Mouse (Mus musculus): ENCODE measurements at regions not wholly inside any gene's neighbourhood (a gene's known extent, or its start where the extent isn't known, plus 50 kb on each side); places are given as distances from the start of the nearest gene placed in this dataset.

DNA sequence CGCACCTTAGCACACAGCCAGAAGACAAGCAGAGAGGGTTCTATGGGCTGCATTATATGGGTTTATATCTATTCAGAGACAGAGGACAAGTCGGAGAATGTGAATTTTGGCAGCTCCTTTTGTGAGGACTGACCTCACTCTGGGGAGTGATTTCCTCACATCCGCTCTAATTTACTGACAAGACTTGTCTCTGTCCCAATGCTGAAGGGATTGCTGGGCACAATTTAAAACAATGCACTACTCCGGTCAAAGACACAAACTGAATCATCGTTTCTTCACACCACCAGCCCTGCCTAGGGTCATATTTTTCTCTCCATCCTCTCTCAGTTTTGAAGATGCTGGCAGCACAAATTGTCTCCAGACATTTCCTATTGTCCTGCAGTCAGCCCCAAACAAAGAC, 438.2 kb upstream of the Gm10131 start:
- no peak for DNase-seq (ENCODE audit: low read depth)

DNA sequence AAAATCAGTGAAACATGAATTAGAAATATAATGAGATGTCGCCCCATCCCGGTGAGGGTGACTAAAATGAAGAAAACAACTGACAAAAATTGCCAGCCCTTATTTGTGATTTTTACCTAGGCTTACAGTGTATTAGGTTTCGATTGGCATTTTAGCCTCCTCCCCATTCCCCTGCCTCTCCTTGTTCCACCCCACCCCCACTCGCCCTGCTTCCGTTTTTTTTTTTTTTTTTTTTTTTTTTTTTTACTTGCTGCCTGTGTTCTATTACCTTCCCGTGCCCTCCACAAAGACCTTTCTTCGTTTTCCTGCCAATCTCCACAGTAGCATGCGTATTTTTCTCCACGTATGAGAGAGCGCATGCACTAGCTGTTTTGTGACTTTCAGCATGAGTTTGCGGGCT, 435.3 kb upstream of the Gm10131 start:
- no peak for DNase-seq (ENCODE audit: low read depth)

DNA sequence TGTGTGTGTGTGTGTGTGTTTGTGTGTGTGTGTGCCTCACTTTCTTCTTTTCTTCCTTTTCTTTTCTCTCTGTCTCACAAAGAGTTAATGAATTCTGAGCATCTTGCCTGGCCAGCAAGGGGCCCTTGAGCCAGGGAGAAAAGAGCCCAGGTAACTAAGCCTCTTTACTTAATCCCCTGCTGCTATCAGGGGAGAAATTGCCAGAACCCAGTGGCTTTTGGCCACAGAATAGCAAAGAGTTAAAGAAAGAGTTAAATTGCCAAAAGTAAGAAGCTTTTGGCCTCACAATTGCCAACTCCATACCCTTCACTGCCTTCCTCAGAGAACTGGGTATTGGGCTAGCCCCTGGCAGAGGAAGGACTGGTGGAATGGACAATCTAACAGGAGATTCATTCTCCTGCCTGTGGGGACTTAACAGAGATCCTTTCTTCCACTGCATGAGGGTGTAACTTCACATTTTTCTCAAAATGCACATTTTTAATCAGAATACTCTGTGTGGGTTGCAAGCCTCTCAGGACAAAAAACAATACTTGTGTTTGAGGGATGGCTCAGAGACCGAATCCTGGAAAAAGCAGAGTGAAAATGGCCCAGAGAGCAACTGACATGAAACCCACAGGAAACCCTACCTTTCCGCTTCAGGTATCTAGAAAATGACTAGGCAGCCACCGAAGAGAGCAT, 431.0 kb upstream of the Gm10131 start:
- DNase-seq (ENCODE audit: low read depth): no peak

DNA sequence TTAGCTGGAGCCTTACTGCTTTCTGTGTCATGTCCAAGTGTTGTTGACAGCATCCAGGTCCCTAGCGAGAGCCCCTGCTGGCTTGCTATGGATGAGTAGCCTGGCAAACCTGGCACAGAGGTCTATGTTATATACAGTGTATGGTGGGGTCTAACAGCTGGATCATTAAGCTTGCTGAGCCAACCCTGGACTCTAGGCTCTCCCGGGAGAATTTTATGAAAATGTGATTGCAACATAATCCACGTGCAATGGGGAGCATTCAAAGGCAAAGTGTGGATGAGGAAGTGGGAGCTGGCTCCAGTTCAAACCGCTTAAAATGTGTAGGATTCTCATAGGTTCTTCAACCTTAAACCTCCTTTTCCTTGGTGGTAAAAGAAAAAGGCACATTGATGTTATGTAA, 427.7 kb upstream of the Gm10131 start:
- no peak for DNase-seq (ENCODE audit: low read depth)

DNA sequence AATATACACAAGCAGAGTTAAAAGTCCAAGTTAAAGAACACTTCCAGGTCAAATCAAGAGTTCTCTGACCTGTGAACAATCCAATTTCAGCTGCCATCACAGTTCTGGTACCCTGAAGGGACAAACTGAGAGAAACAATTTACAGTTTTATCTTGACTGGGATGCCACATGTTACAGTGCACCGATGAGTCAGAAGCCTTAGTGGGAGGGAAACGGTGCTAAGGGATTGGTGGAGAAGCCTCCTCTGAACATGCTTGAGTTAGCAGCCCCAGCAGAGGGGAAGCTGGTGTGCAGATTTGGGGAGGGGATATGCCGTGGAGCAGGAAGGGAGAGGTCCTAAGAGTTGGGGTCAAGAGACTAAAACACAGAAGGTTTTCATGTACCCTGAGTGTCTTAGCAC, 423.9 kb upstream of the Gm10131 start:
- peak; percentile 46 for DNase-seq (ENCODE audit: low read depth)

DNA sequence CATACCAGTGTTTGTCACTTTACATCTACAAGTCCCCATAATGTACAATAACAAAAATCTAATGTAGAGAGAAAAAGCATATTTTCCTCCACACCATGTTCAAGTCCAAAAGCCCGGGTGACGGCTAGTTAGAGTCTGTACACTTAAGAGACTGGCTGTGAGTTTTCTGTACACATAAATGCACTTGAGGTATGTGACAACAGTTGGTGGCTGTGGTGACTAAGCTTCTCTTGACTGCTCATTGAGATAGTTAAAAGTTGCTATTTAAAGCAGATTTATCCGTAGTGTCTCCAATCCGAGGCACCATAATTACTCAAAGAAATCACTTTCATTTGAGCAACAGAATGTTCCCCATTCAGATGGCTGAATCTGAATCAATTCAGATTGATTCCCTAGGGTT, 421.9 kb upstream of the Gm10131 start:
- DNase-seq (ENCODE audit: low read depth): no peak

DNA sequence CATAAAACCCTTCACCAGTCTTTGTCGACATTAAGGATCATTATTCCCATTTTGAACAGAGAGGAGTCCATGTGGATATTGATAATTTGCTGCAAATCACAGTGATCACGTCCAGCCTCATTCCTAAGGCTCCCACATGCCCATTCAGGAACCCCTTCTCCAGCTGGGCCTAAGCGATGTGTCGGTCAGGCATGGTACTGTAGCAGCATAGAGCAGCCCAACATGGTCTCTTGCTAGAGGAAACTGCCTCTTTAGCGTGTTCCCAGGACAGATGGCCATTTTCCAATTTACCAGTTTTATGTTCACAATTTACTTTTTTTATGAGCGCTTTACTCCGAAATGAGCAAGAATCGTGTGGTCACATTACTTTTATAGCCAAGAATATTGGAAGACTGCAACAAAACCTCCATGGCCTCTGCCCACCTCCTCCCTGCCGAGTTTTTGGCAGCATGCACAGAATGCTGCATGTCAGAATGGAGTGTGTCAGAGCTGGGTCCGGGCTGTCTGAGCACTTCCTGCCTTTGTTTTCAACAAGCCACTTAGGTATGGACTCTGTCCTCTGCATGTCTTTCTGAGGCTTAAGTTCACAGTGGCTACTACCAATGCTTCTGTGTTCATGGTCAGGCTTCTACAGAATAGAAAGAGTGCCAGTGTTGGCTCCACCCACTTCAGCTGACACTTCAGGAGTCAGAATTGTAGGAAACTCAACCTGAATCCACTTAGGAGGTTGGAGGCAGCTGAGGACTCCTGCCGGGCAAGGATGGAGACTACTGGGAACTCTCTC, 419.6 kb upstream of the Gm10131 start:
- DNase-seq (ENCODE audit: low read depth): no peak

DNA sequence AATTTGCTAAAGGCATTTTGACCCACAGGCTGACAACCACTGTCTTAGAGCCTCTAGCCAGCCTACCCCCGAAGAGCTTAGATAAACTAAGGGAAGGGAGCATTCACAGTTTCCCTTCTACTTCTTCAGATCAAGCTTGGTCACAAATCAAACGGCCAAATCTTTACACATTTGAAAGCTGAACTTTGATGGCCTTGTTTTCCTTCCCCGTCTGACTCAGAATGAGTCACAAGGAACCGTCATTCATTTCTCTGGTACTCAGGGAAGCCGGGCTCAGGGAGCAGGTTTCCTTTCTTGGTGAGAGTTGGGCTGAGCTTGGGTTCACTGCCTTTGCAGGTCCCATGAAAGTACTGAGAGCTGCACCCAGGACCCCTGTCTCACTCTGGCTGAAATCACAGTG, 418.5 kb upstream of the Gm10131 start:
- peak; percentile 92 for DNase-seq (ENCODE audit: low read depth)

DNA sequence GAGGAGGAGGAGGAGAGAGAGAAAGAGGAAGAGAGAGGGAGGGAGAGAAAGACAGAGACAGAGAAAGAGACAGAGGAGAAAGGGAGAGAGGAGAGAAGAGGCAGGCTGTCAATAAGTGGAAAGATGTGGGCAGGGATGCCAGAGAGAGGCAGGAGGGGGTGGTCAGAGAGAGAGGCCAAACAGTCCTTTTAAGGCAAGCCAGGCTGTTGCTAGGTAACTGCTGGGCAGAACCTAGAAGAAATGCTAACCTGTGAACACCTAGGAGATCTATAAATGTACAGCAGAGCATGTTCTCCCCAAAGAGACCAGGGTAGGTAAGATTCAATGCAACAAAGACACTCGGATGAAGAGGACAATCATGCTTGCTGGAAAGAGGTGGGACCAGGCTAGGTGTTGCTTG, 417.9 kb upstream of the Gm10131 start:
- no peak for DNase-seq (ENCODE audit: low read depth)

DNA sequence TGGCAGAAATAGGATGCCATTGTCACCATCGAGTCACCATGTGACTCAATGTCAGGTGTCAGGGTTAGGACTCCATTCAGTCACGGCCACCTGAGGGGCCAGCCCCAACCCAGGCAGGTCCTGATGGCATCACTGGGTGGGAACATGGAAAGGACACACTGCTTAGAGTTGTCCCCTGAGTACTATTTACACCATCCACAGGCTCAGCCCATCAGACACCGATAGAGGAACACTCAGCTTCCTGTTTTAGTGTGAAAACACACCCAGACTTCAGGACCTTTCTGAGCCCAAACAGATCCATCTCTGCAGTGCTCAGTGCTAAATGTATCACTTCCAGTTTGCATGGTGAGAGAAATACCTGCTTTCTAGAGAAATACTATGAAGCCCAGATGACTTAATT, 416.7 kb upstream of the Gm10131 start:
- no peak for DNase-seq (ENCODE audit: low read depth)

DNA sequence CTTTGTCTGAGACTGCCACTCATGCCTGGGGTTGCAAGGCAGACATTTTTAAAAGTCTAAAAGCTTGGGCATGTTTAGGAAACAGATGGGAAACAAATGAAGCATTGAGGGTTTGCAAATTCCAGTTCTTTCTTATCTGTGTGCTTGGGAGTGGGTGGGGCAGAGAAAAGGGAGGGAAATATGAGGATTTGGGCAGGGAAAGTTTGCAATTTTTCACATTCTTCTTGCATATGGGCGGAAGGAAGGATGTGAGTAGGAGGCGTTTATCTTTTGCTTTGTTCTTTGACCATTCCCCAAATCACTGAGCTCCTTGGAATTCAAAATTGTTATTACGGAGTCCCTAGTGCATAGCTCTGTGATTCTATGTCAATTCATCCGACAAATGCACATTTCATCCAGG, 413.7 kb upstream of the Gm10131 start:
- DNase-seq (ENCODE audit: low read depth): no peak

DNA sequence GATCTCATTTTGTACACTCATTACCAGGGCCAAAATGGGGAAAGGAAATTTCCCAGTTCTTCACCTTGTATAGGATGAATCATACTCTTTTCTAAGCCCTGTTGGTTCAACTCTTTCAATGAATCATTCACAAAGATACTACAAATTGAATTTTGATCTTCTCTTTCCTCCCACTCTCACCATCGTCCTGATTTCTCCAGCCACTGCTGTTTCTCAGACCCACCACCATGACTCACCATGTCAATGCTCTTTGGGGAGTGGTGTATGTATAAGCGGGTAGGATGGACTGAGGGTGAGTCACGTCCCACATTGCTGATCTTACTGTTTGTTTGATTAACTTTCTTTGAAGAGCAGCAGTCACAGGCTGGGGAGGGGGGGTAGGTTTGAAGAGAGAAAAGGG, 412.3 kb upstream of the Gm10131 start:
- DNase-seq (ENCODE audit: low read depth): peak; percentile 87

DNA sequence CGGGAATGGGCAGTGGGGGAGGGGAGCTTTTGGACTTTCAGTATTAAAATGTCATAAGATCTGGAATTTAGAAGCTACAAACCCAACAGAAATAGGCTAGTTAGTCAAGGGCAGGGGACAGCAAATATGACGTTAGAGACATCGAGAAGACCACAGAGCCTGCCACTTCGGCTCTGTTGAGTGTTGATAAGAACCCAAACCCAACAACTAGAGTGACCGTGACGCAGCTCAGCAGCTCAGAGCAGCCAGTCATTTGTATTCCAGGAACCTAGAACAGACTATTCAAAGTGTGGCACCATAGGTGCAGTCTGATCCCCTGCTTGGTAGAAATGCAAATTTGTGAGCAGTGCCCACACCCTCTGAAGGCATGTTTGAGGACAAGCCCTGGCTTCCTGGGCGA, 409.8 kb upstream of the Gm10131 start:
- DNase-seq (ENCODE audit: low read depth): peak; percentile 61

DNA sequence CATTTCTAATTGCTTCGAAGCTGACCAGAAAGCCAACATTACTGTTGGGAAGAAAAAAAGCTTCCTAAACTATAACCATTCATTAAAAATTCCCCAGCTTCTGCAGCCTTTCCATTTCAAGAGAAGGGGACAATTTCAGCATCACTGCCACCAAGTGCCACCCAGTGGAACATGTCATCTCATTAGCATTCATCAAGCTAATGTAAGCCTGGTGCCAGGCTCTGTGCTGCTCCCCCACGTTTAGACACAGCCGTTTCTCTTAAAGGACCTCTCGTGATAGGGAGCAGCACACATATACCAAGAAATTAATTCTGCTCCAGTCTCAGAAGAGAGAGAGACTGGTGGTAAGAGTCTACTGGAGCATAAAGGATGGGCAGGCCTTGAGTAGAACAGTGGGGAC, 409.1 kb upstream of the Gm10131 start:
- no peak for DNase-seq (ENCODE audit: low read depth)

DNA sequence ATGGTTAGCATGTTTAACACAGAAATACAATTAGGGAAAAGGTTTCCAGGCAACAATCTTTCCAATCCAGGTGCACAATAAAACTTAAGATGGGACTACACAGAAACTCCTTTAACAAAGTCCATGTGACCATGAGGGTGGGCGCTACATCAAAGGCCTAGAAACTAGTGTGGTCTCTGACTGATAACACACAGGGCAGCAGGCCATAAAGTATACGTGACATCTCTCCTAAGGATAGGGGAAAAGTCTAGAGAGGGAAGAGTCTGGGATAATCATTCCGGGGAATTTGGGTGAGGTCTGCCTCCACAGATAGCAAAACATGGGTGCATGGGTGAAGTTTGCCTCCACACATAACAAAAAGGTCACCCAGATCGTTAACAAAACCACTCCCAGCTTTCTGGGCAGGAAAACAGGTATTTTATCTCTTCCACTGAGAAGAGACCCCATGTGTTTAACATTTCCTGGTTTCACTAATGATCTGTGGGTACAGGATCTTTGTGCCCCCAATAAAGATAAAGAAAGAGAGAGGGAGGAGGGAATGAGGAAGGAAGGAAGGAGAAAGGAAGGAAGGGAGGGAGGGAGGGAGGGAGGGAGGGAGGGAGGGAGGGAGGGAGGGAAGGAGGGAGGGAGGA, 402.0 kb upstream of the Gm10131 start:
- DNase-seq (ENCODE audit: low read depth): no peak

DNA sequence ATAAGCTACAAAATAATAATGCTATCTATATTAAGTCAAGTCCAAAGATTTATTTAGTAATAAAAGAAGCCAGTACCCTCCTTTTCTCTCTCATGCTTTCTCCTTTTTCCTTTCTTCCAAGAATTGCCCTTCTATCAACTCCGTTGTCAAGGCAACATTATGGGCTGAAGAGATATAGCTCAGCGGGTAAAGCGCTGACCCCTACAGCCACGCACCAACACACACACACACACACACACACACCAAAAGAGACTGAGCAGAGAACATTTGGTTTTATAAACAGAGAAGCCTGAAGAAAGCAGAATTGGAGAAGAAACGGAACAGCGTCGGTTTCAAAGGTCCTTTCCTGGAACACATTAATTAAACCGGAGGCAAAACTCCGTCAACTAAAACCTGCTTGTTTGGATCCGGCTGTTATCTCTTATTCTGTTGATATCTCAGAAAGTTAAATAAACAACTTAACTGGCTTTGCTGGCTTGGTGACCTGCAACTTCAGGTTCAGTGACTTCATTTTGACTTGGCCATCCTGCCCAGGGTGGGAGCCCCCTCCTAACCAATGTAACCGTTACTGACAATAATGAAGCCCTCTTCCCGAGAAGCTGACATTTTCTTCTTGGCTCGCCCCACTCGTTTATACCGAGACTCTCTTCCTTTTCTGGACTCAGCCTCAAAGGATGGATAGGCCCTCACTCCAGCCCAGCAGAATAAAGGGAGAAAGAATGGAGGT, 394.5 kb upstream of the Gm10131 start:
- DNase-seq (ENCODE audit: low read depth): no peak

DNA sequence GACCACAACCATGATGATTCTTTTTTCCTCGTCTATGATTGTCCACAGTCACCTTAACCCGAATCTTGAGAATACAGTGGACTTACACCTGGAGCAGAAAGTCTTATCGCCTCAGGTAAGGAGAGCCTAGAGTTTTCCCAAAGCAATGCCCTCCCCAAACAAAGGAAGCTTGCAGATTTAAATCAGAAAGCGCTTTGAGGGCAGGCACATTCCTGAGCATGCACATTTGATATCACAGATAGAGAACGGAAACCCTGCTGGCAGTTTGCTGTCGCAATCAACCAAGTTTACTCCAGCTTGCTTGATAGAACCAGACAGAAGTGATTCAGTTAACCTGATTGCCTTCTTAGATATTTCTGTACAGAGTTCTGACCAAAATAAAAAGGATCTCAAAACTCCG, 393.6 kb upstream of the Gm10131 start:
- no peak for DNase-seq (ENCODE audit: low read depth)

DNA sequence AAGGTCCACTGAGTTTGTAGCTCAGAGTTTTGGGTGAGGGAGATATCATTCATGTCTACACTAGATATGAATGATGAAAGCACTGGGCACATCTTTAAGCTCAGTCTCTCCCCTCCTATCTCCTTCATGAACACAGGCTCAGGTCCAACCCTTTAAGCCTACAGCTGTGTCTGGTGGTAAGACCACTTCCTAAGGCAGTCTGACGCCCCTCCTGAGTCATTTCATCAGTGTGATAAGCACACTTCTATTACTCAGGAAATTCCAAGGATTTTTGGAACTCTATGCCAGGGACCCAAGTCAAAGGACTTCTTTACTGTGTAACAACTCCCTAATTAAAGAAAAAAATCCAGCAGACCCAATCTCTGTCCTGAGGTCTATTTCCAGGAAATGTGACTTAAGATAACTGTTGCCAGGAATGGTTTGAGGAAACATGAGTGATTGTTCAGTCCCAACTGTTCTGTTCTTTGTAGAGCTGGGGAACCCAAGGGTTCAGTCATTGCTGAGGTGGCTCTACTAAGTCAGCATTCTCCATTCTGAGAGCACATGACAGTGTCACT, 391.1 kb upstream of the Gm10131 start:
- no peak for DNase-seq (ENCODE audit: low read depth)

DNA sequence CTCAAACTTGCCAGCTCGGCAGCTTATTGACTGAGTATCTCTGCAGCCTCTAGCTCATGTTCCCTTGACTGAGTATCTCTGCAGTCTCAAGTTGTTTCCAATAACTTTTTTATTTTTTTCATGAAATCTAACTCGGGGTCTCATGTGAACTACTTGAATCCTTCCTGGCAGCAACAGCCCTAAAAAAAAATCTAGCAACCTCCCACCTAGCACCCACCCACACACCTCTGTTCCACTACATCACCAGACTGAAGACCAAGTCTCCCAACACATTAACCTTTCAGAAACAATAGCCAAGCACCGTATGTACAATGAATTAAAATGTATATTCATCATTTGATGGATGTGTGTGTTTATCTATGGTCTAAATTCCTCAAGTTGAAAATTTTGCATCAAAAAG, 387.7 kb upstream of the Gm10131 start:
- DNase-seq (ENCODE audit: low read depth): no peak

DNA sequence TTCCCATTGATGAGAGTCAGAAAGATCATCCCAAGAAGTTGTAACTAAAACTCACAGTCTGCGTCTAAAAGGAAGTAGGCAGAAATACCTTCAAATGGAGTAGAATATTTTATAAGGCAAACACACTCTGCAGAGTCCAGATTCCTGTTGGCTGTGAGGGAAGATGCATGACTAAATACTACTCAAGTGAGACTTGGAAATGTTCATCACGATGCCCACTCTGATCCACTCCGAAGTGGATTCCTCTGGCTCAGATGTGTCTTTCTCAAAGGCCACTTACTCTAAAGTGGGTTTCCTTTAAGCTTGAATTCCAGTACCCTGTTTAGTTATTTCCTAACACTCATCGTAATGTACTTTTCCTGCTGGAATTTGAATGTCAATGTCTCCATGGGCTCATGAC, 385.2 kb upstream of the Gm10131 start:
- no peak for DNase-seq (ENCODE audit: low read depth)

DNA sequence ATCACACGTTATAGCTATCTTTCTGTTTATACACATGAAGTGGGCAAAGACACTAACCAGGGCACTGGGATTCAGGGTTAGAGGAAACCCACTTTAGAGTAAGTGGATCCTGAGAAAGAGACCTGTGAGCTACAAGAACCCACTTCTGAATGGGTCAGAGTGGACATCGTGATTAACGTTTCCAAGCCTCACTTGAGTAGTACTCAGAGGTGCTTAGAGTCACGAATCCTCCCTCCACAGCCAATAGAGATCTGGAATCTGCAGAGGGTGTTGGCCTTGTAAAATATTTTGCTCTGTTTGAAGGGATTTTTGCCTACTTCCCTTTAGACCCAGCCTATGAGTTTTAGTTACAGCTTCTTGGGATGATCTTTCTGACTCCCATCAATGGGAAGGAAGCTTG, 384.4 kb upstream of the Gm10131 start:
- no peak for DNase-seq (ENCODE audit: low read depth)

DNA sequence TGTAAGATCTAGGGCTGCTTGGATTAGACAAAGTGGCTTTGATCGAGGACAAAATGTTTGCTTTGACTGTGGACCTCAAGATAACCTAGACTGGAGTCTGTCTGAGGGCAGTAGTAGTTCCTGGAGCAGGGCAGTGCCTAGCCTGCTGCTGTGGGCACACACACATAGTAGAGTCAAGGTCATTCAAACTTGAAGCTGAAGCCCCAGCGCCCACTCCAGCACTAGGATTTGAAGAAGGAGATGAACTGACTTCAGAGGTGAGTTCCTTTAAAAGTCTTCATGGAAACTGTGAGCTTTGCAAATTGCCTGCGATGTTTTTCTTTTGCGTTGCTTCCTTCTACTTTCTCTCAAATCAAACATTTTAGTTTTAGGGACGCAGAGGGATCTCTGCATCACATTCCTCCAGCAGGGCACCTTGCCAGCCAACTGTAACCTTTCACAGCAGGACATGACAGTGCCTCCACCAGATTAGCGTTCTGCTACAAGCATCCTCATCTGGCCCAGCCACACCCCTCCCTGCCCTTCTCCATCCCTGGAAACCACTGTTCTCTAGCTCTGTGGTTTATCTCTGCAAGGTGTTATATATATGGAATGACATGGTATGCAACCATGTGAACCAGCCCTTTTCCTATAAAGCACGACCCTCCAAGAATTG, 377.3 kb upstream of the Gm10131 start:
- peak; percentile 44 for DNase-seq (ENCODE audit: low read depth)
